Comparison of ENCODE assay signal across 10 mouse cellular contexts in genomic region chr12:72273721-72274414, GRCm38 (mm10).
DNase-seq lines count a peak whose midpoint lies in the region; ATAC-seq lines count a peak whose summit lies in the region.
"Had no signal": no experiment of that assay in that cellular context is flagged by ENCODE, and none has a peak within 500 bp of the region (broad histone marks: within the 10 kb centered on the region; RNA-seq: fewer than 3 reads in every experiment).

No protein-coding gene starts in this region.

- no peak overlapping the region for H3K4me3 ChIP-seq in heart, embryonic 11.5 days (ENCODE audit: low read depth, low read length)
- H3K4me3 ChIP-seq: limb, embryonic 15.5 days had no signal

- H3K27me3 ChIP-seq in heart, embryonic 11.5 days (ENCODE audit: control insufficient read depth, insufficient read depth, low read length): no peaks in the 10 kb centered on the region
- H3K27me3 ChIP-seq: limb, embryonic 15.5 days had no signal

- no peak overlapping the region for H3K9ac ChIP-seq in heart, embryonic 11.5 days (ENCODE audit: low read depth, low read length)
- H3K9ac ChIP-seq: limb, embryonic 15.5 days had no signal

- intact Hi-C loops in gastrocnemius, postnatal 14 days (cut with DNase I; ENCODE audit: low total_unique reads): no loop called here

- no peak overlapping the region for H3K27ac ChIP-seq in heart, embryonic 11.5 days (ENCODE audit: low read depth, low read length)
- H3K27ac ChIP-seq: limb, embryonic 15.5 days had no signal

- H3K4me1 ChIP-seq in heart, embryonic 11.5 days (ENCODE audit: control insufficient read depth, insufficient read depth, low read length): no peaks in the 10 kb centered on the region
- H3K4me1 ChIP-seq: limb, embryonic 15.5 days had no signal

- no peak overlapping the region for H3K4me2 ChIP-seq in heart, embryonic 11.5 days
- H3K4me2 ChIP-seq: limb, embryonic 15.5 days had no signal

- no peaks in the 10 kb centered on the region for H3K9me3 ChIP-seq in heart, embryonic 11.5 days (replicated peaks; ENCODE audit: control insufficient read depth, low read length)
- H3K9me3 ChIP-seq: G1E; limb, embryonic 15.5 days had no signal

- no peak for ATAC-seq in heart, embryonic 11.5 days (replicated peaks; ENCODE audit: insufficient number of reproducible peaks, low FRiP score, low TSS enrichment)

- DNase-seq in heart, adult 18-20 months: peak; percentile 59 to 60
- peak; percentile 11 for DNase-seq in NIH3T3 (ENCODE audit: low read depth)
- DNase-seq in gastrocnemius, postnatal 14 days: peak; percentile 35
- DNase-seq in lung, postnatal 4 days: peak; percentile 9 to 48
- DNase-seq in thymus, postnatal 25 days: no peak
- no peak for DNase-seq in layer of hippocampus, adult 9-11 months
- no peak for DNase-seq in thymus, postnatal 36 days

- 72% methylated on average over 13 of the region's 13 CpGs for WGBS in heart, embryonic 11.5 days (ENCODE audit: insufficient replicate concordance)

- no peaks in the 10 kb centered on the region for H3K36me3 ChIP-seq in heart, embryonic 11.5 days (ENCODE audit: control insufficient read depth, insufficient read depth, low read length)
- H3K36me3 ChIP-seq: G1E; limb, embryonic 15.5 days had no signal

Comparison
In these comparisons a context has a peak if more than half of its experiments do, and no peak if none do; other contexts are left out.
1. DNase-seq: peak in heart, adult 18-20 months (2 of 2), NIH3T3 (single experiment), gastrocnemius, postnatal 14 days (single experiment) and lung, postnatal 4 days (2 of 2); none in thymus, postnatal 25 days (single experiment), layer of hippocampus, adult 9-11 months (single experiment) and thymus, postnatal 36 days (0 of 2).